Mouse (Mus musculus) embryonic facial prominence, embryonic 11.5 days (tissue): ENCODE data around the gene Bcl2l1. TPM values are rescaled to one million over a fixed set of nuclear protein-coding genes. Genes with fewer than 3 reads are reported as not detected.
A peak's percentile ranks its signal among the peaks of the same experiment; 100 is the strongest.

Experiments
- ATAC-seq: fragments of 200-750 bp; cut with Nextera tagmentation; replicated peaks from 2 replicates; pipeline ENCODE4 v1.8.0; 2017; ENCODE audit warnings: low read depth; ENCODE audit not compliant: insufficient number of reproducible peaks, low FRiP score, low TSS enrichment
- DNase-seq: peaks from one replicate; pipeline ENCODE4 v3.0.0-alpha.2; 2015; ENCODE audit warnings: low spot score
- H3K27ac ChIP-seq: fragments of 300-500 bp; sonication (generic); replicated peaks from 2 replicates; pipeline ENCODE4 v1.5.1; 2014; ENCODE audit warnings: mild to moderate bottlenecking, low read depth, low read length, control low read depth
- H3K27me3 ChIP-seq: fragments of 300-500 bp; sonication (generic); 2 replicates; pipeline ENCODE4 v1.6.1; 2014; ENCODE audit warnings: mild to moderate bottlenecking, low read length, moderate library complexity, mixed read lengths; ENCODE audit not compliant: control insufficient read depth, insufficient read depth
- H3K36me3 ChIP-seq: fragments of 300-500 bp; sonication (generic); replicated peaks from 2 replicates; pipeline ENCODE4 v1.6.1; 2014; ENCODE audit warnings: low read depth, mild to moderate bottlenecking, low read length, moderate library complexity, mixed read lengths; ENCODE audit not compliant: control insufficient read depth, insufficient read depth
- H3K4me1 ChIP-seq: fragments of 300-500 bp; sonication (generic); 2 replicates; pipeline ENCODE4 v1.6.1; 2014; ENCODE audit warnings: low read length, mixed read lengths; ENCODE audit not compliant: control insufficient read depth, insufficient read depth
- H3K4me2 ChIP-seq: fragments of 300-500 bp; sonication (generic); 2 replicates; pipeline ENCODE4 v1.6.1; 2014; ENCODE audit warnings: low read depth, mild to moderate bottlenecking, control low read depth, low read length, moderate library complexity
- H3K4me3 ChIP-seq: fragments of 300-500 bp; sonication (generic); 2 replicates; pipeline ENCODE4 v1.5.1; 2014; ENCODE audit warnings: low read depth, low read length, control low read depth
- H3K9ac ChIP-seq: fragments of 300-500 bp; sonication (generic); replicated peaks from 2 replicates; pipeline ENCODE4 v1.6.1; 2014; ENCODE audit warnings: mild to moderate bottlenecking, control low read depth, low read length
- H3K9me3 ChIP-seq: fragments of 300-500 bp; sonication (generic); replicated peaks from 2 replicates; pipeline ENCODE4 v1.6.1; 2016; ENCODE audit warnings: mild to moderate bottlenecking, low read length, inconsistent platforms, mixed read lengths; ENCODE audit not compliant: control insufficient read depth
- WGBS: fragments of 180-500 bp; shearing (Covaris S2); extraction: QIAGEN DNeasy Blood & Tissue Kit; methylation state at CpG from one replicate; pipeline ENCODE4 v1.1.7; 2014; 5-methylcytosine and 5-hydroxymethylcytosine counted together
- polyA plus RNA-seq: library from polyadenylated mRNA; unstranded; fragments of >200 nt; fragmentation: Nextera tagmentation; extraction: Ambion mirVana; gene quantifications from 2 replicates; pipeline ENCODE4 v1.2.1, GENCODE M21; 2014

Gene Bcl2l1
- polyA plus RNA-seq, 1 experiment from 2014 or later = 100 TPM

GRCm38 (mm10) chr2:152772231-152772630, 59.3 kb downstream of the Bcl2l1 start:
- Histone ChIP-seq H3K27ac (no peak overlapping the region), H3K4me2 (no peak overlapping the region), H3K9ac (no peak overlapping the region), H3K4me3 (no peak overlapping the region), H3K4me1 (no peaks in the 10 kb centered on the region), H3K9me3 (no peaks in the 10 kb centered on the region), H3K27me3 (no peaks in the 10 kb centered on the region), H3K36me3 (no peaks in the 10 kb centered on the region)
- ATAC-seq (no peak), DNase-seq (no peak)
- WGBS = 38% methylated on average over 1 of the region's 1 CpGs

GRCm38 (mm10) chr2:152771571-152771970, 60.0 kb downstream of the Bcl2l1 start:
- ATAC-seq (no peak), DNase-seq (no peak)
- no peaks in the 10 kb centered on the region for H3K36me3 ChIP-seq
- no peaks in the 10 kb centered on the region for H3K9me3 ChIP-seq
- no peak overlapping the region for H3K4me2 ChIP-seq
- H3K4me1 ChIP-seq = no peaks in the 10 kb centered on the region
- no peak overlapping the region for H3K4me3 ChIP-seq
- H3K9ac ChIP-seq = no peak overlapping the region
- no peak overlapping the region for H3K27ac ChIP-seq
- WGBS = 90% methylated on average over 9 of the region's 9 CpGs
- H3K27me3 ChIP-seq = no peaks in the 10 kb centered on the region

- Histone ChIP-seq H3K4me3 (no peak overlapping the region), H3K27ac (no peak overlapping the region), H3K4me2 (no peak overlapping the region), H3K36me3 (no peaks in the 10 kb centered on the region), H3K9ac (no peak overlapping the region), H3K27me3 (no peaks in the 10 kb centered on the region), H3K4me1 (0 out of 2 replicates have a peak, but pooled peaks cover 3% of the 10 kb centered on the region), H3K9me3 (no peaks in the 10 kb centered on the region)
- no peak for ATAC-seq
- WGBS = 86% methylated on average over 7 of the region's 7 CpGs
- DNase-seq = no peak
Measured at GRCm38 (mm10) chr2:152769677-152770076, 61.9 kb downstream of the Bcl2l1 start.

GRCm38 (mm10) chr2:152767618-152768271, 63.8 kb downstream of the Bcl2l1 start:
- Histone ChIP-seq H3K9ac (no peak overlapping the region), H3K27me3 (no peaks in the 10 kb centered on the region), H3K9me3 (no peaks in the 10 kb centered on the region), H3K36me3 (no peaks in the 10 kb centered on the region), H3K4me3 (no peak overlapping the region), H3K4me2 (no peak overlapping the region), H3K4me1 (0 out of 2 replicates have a peak, but pooled peaks cover 3% of the 10 kb centered on the region), H3K27ac (no peak overlapping the region)
- 57% methylated on average over 12 of the region's 12 CpGs for WGBS
- no peak for ATAC-seq
- peak; percentile 69 for DNase-seq

GRCm38 (mm10) chr2:152766387-152767123, 65.0 kb downstream of the Bcl2l1 start:
- peak; percentile 42; the same call in 1 of the 2 replicates for ATAC-seq
- no peak overlapping the region for H3K9ac ChIP-seq
- H3K4me2 ChIP-seq = no peak overlapping the region; the same call in 1 of the 2 replicates

GRCm38 (mm10) chr2:152765045-152765674, 66.4 kb downstream of the Bcl2l1 start:
- H3K27me3 ChIP-seq = no peaks in the 10 kb centered on the region
- H3K27ac ChIP-seq = no peak overlapping the region
- H3K36me3 ChIP-seq = no peaks in the 10 kb centered on the region
- DNase-seq (no peak), ATAC-seq (no peak)
- no peak overlapping the region for H3K4me3 ChIP-seq
- WGBS = 33% methylated on average over 7 of the region's 7 CpGs
- H3K4me2 ChIP-seq = no peak overlapping the region
- H3K9ac ChIP-seq = 0 out of 2 replicates have a peak overlapping the region, but pooled peaks have one; percentile 0
- H3K4me1 ChIP-seq = 0 out of 2 replicates have a peak, but pooled peaks cover 3% of the 10 kb centered on the region
- no peaks in the 10 kb centered on the region for H3K9me3 ChIP-seq

More at GRCm38 (mm10) chr2:152766387-152767123, 65.0 kb downstream of the Bcl2l1 start:
- peak; percentile 92 for DNase-seq
- H3K4me3 ChIP-seq = no peak overlapping the region
- 0 out of 2 replicates have a peak, but pooled peaks cover 3% of the 10 kb centered on the region for H3K4me1 ChIP-seq
- H3K9me3 ChIP-seq = no peaks in the 10 kb centered on the region
- H3K36me3 ChIP-seq = no peaks in the 10 kb centered on the region
- WGBS = 14% methylated on average over 25 of the region's 25 CpGs
- no peaks in the 10 kb centered on the region for H3K27me3 ChIP-seq
- no peak overlapping the region for H3K27ac ChIP-seq

GRCm38 (mm10) chr2:152764172-152765044, 67.1 kb downstream of the Bcl2l1 start:
- H3K27me3 ChIP-seq = no peaks in the 10 kb centered on the region
- H3K9ac ChIP-seq = 0 out of 2 replicates have a peak overlapping the region, but pooled peaks have one; percentile 15
- WGBS = 10% methylated on average over 14 of the region's 14 CpGs
- no peaks in the 10 kb centered on the region for H3K36me3 ChIP-seq
- H3K4me1 ChIP-seq = 0 out of 2 replicates have a peak, but pooled peaks cover 3% of the 10 kb centered on the region
- no peak overlapping the region for H3K4me2 ChIP-seq
- peak; percentile 25; the same call in 1 of the 2 replicates for ATAC-seq
- H3K4me3 ChIP-seq = no peak overlapping the region
- no peak for DNase-seq
- no peak overlapping the region for H3K27ac ChIP-seq
- no peaks in the 10 kb centered on the region for H3K9me3 ChIP-seq
